Mouse (Mus musculus) heart, adult 8-10 months (tissue): ENCODE results near the gene Fars2. TPM values are rescaled to one million over a fixed set of nuclear protein-coding genes. Genes with fewer than 3 reads are reported as not detected.
"Not testable (repeated sequence)": the region's sequence is repeated elsewhere in the genome, so short reads cannot be mapped to it uniquely, and the experiment has no call there.

Experiments
- DNase-seq: peaks from one replicate; pipeline ENCODE4 v3.0.0; 2022; ENCODE audit warnings: low spot score
- total RNA-seq, 4 experiments: library from RNA; stranded (reverse); gene quantifications; 2 replicates each; pipeline ENCODE4 v1.2.4; 2022

Fars2 gene
- total RNA-seq, 4 experiments from 2014 or later, result 85.3 to 90.4 (median 87.3) TPM

GRCm38 (mm10) chr13:36140247-36141016 is 23.2 kb downstream of the Fars2 start:
- no peak for DNase-seq

- DNase-seq, result no peak
Observed at GRCm38 (mm10) chr13:36145601-36146000, 28.4 kb downstream of the Fars2 start.

- DNase-seq, result no peak
Observed at GRCm38 (mm10) chr13:36149175-36149939, 32.1 kb downstream of the Fars2 start.

- DNase-seq, result no peak
Observed at GRCm38 (mm10) chr13:36150272-36150671, 33.1 kb downstream of the Fars2 start.

- DNase-seq, result no peak
Observed at GRCm38 (mm10) chr13:36152728-36153498, 35.7 kb downstream of the Fars2 start.

- no peak for DNase-seq
Observed at GRCm38 (mm10) chr13:36156340-36156931, 39.2 kb downstream of the Fars2 start.

GRCm38 (mm10) chr13:36163411-36163810 is 46.2 kb downstream of the Fars2 start:
- no peak for DNase-seq

GRCm38 (mm10) chr13:36163898-36164297 is 46.7 kb downstream of the Fars2 start:
- DNase-seq, result no peak

- not testable (repeated sequence) for DNase-seq
Observed at GRCm38 (mm10) chr13:36172981-36173380, 55.8 kb downstream of the Fars2 start.

GRCm38 (mm10) chr13:36174101-36174500 is 56.9 kb downstream of the Fars2 start:
- DNase-seq, result no peak

- DNase-seq, result no peak
Observed at GRCm38 (mm10) chr13:36174772-36175171, 57.6 kb downstream of the Fars2 start.

- no peak for DNase-seq
Observed at GRCm38 (mm10) chr13:36181231-36181630, 64.0 kb downstream of the Fars2 start.

GRCm38 (mm10) chr13:36190577-36190976 is 73.4 kb downstream of the Fars2 start:
- DNase-seq, result no peak

GRCm38 (mm10) chr13:36193484-36194113 is 76.4 kb downstream of the Fars2 start:
- DNase-seq, result no peak

- no peak for DNase-seq
Observed at GRCm38 (mm10) chr13:36199288-36199687, 82.1 kb downstream of the Fars2 start.

- no peak for DNase-seq
Observed at GRCm38 (mm10) chr13:36200453-36200852, 83.2 kb downstream of the Fars2 start.

- DNase-seq, result no peak
Observed at GRCm38 (mm10) chr13:36202496-36202895, 85.3 kb downstream of the Fars2 start.

GRCm38 (mm10) chr13:36203014-36203413 is 85.8 kb downstream of the Fars2 start:
- DNase-seq, result no peak

- no peak for DNase-seq
Observed at GRCm38 (mm10) chr13:36204320-36204719, 87.1 kb downstream of the Fars2 start.

GRCm38 (mm10) chr13:36210965-36211364 is 93.8 kb downstream of the Fars2 start:
- DNase-seq, result no peak

- no peak for DNase-seq
Observed at GRCm38 (mm10) chr13:36214056-36214455, 96.8 kb downstream of the Fars2 start.
